Mouse (Mus musculus) telencephalon, adult 2 months (tissue): ENCODE data around the gene Mcur1.
A peak's percentile ranks its signal among the peaks of the same experiment; 100 is the strongest.

ENCODE experiments used
- DNase-seq: peaks from one replicate; pipeline ENCODE4 v3.0.0-alpha.2; 2011; ENCODE audit warnings: low read depth, low spot score

Gene Mcur1

GRCm38 (mm10) chr13:43565346-43565745, 5.4 kb upstream of the Mcur1 start:
- DNase-seq: peak; percentile 92

GRCm38 (mm10) chr13:43564733-43565132, 4.7 kb upstream of the Mcur1 start:
- no peak for DNase-seq

- no peak for DNase-seq
Observed at GRCm38 (mm10) chr13:43562726-43563125, 2.7 kb upstream of the Mcur1 start.

- no peak for DNase-seq
Observed at GRCm38 (mm10) chr13:43560458-43561411, 744 bp upstream of the Mcur1 start.

- no peak for DNase-seq
Observed at GRCm38 (mm10) chr13:43558959-43559358, 1.0 kb downstream of the Mcur1 start.

- DNase-seq: no peak
Observed at GRCm38 (mm10) chr13:43558357-43558756, 1.6 kb downstream of the Mcur1 start.

GRCm38 (mm10) chr13:43556913-43557542, 3.0 kb downstream of the Mcur1 start:
- DNase-seq: no peak

GRCm38 (mm10) chr13:43555321-43555720, 4.7 kb downstream of the Mcur1 start:
- DNase-seq: no peak

GRCm38 (mm10) chr13:43554827-43555226, 5.2 kb downstream of the Mcur1 start:
- DNase-seq: no peak

GRCm38 (mm10) chr13:43550676-43551075, 9.3 kb downstream of the Mcur1 start:
- no peak for DNase-seq

- no peak for DNase-seq
Observed at GRCm38 (mm10) chr13:43549870-43550269, 10.1 kb downstream of the Mcur1 start.

- DNase-seq: no peak
Observed at GRCm38 (mm10) chr13:43549078-43549698, 10.8 kb downstream of the Mcur1 start.

- DNase-seq: no peak
Observed at GRCm38 (mm10) chr13:43548617-43549016, 11.4 kb downstream of the Mcur1 start.

GRCm38 (mm10) chr13:43546861-43547260, 13.1 kb downstream of the Mcur1 start:
- DNase-seq: no peak

GRCm38 (mm10) chr13:43540205-43540815, 19.7 kb downstream of the Mcur1 start:
- DNase-seq: no peak

- no peak for DNase-seq
Observed at GRCm38 (mm10) chr13:43539409-43539808, 20.6 kb downstream of the Mcur1 start.

- no peak for DNase-seq
Observed at GRCm38 (mm10) chr13:43537854-43538253, 22.1 kb downstream of the Mcur1 start.

GRCm38 (mm10) chr13:43534015-43534414, 26.0 kb downstream of the Mcur1 start:
- no peak for DNase-seq

- DNase-seq: no peak
Observed at GRCm38 (mm10) chr13:43530832-43531693, 28.9 kb downstream of the Mcur1 start.

- no peak for DNase-seq
Observed at GRCm38 (mm10) chr13:43530129-43530831, 29.7 kb downstream of the Mcur1 start.
